Mouse (Mus musculus) c-Kit-positive CD71-positive TER-119-positive erythroid progenitor cells, embryonic 14.5 days (primary cell): ENCODE measurements around the gene Pla2g4c.
A peak's percentile ranks its signal among the peaks of the same experiment; 100 is the strongest.
"Not testable (repeated sequence)": the region's sequence is repeated elsewhere in the genome, so short reads cannot be mapped to it uniquely, and the experiment has no call there.

Experiments
- DNase-seq: peaks from one replicate; pipeline ENCODE4 v3.0.0-alpha.2; 2013; ENCODE audit warnings: low spot score

Pla2g4c gene

GRCm38 (mm10) chr7:13324316-13324715 lies at the start of gene Pla2g4c:
Gene Pla2g4c (plus strand): TSS chr7:13324655.
- peak; percentile 52 for DNase-seq

- no peak for DNase-seq
These were observed 47.4 kb upstream of the Pla2g4c start, which contains the start of gene Lig1 for GRCm38 (mm10) chr7:13277081-13277480. Gene Lig1 (plus strand): TSS chr7:13277283.

DNA sequence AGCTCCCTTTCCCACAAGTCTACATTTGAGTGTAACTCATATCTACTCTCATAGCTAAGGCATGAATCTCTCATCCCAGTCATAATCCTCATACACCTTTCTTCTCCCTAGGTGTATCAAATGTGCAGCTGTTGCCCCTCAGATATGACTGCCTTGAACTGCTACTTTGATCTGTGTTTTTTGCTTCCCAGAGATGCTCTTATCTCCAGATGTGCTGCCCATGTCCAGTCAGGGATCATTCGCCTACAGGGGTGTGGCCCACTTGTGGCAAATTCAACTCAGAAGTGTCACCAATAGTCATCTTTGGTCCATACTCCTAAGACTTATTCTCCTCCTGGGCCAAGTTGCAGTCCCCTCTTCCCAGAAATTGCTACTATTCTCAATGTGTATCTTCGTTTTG lies 46.6 kb upstream of the Pla2g4c start:
- DNase-seq, result peak; percentile 47

DNA sequence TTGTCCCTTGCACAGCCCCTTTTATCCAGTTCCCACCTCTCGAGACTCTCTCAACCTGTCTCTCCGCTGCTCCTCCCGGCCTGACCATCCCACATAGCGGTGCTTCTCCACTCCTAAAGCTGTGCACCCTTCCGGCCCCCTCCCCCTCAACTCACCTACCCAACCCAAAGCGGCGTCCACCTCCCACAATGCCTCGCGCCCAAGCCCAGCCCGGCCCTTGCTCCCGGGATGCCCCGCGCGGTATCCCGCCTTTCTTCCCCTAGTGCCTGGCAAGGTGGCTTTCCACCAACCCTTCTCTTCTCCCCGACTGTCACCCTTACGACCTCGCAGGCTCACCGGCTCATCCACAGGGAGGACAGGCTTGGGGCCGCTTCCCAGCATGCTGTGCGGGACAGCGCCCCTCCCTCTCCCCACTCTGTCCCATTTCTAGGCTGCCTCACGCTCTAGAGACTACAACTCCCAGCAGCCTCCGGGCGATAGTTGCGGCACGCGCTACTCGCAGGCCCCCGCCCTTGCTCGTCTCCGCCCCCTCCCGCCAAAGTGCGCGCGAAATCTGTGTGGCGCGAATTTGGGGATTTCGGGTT lies 46.1 kb upstream of the Pla2g4c start, which contains the start of gene Zswim9:
Gene Zswim9, minus strand, starts transcription at position 414 of the 584 bp plus-strand sequence.
- DNase-seq, result peak; percentile 89

- DNase-seq, result not testable (repeated sequence)
These were observed 45.5 kb upstream of the Pla2g4c start for GRCm38 (mm10) chr7:13278957-13279356.

DNA sequence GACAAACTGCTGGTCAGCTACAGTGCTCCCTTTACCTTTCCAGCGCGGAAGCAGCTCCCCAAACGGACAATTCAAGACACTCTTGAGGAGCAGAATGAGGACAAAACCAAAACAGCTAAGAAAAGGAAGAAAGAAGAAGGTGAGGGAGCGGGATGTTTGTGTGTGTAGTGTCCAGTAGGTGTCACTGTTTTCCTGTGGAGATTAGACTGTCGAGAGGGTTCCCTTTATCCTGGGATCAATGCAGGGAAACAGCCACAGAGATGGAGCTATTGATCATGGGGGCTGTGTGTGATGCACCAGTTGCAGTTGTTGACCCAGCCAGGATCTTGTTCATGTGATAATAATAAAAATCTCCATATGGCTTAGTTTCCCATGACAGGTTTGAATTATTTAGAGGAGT lies 35.8 kb upstream of the Pla2g4c start:
- no peak for DNase-seq

GRCm38 (mm10) chr7:13290041-13290675 lies 34.3 kb upstream of the Pla2g4c start:
- DNase-seq, result no peak

DNA sequence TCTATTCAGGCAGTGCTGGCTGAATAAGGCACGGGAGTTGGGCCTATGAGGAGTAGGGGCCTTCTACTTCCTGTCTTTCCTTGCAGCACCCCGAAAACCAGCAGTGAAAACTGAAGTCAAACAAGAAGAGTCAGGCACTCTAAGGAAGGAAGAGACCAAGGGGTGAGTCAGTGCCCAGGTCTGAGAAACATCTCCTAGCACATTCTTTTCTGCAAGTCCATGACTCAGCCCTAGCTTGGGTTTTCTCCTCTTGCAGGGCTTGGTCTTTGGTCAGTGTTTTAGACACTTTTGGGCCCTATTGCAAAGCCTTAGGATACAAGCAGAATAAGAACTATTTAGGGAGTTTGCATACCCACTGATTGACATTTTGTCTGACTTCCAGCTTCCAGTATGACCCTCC lies 33.1 kb upstream of the Pla2g4c start:
- DNase-seq, result no peak

DNA sequence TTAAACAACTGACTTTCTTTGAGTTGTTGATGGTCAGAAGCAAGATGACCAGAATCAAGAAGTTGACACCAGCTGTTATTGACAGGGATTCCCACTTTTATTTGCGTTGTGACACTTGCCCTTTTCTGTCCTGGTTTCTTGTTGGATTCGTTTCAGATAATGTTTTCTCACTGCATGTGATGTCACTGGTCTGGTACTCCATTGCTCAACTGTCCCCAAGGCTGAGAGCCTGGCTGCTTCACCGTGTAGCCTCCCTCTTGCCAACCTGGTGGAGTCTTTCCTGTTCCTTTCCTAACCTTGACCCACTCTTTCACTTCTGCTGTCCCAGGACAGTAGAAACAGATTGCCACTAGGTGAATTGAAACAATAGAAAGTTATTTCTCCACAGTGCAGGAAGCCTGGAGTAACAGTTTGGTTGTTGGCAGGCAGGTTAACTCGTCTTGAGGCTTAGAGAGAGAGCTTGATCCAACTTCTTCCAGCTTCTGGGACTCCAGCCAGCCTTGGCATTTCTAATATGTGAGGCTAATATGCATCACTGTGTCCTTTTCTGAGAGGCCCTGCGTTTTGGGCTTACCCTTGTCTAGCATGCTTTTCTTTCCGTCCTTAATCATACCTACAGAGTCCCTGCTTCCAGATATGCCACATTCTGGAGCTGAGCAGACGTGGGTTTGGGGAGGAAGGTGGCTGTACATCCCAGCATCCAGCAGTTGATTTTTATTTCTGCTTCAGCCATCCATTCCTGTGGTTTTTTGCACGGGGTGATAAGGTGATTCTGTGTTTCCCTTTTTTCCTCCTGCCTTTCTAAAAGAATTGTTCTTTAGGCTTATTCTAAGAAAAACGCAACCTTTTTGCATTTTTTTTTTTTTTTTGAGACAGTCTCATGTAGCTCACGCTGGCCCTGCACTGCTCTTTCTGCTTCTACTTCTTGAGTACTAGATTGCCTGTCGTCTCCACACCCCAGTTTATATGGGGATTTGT lies 30.3 kb upstream of the Pla2g4c start:
- DNase-seq, result no peak

DNA sequence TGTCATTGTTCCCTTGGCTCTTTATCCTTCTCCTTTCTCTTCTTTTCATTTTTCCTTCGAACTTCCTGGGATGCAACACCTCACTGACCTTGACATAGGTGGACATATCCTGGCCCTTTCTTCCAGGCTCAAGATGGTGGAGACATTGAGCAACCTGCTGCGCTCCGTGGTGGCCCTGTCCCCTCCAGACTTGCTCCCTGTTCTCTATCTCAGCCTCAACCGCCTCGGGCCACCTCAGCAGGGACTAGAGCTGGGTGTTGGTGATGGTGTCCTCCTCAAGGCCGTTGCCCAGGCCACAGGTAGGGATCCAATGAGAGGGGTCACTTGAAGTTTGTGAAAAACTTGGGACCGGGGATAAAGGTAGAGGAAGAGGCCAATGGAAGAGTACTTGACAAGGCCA lies 29.2 kb upstream of the Pla2g4c start:
- no peak for DNase-seq

DNA sequence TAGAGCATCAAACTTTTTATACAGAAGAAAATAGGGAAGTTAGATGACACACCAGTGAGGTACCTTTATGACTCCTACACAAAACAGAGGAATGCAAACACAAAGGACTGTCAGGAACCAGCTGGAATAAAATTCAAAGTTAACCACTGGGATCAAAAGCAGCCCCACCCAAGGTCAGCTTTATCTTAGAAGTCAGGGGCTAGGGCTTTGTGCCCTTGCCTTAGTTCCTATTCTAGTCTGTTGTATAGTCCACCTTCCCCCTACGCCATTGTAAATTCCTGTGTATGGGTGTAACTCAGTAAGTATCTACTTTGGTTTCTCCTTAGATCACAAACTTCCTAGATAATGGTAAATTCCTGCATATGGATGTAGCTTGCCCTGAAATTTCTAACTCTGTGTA lies 26.8 kb upstream of the Pla2g4c start:
- no peak for DNase-seq

DNA sequence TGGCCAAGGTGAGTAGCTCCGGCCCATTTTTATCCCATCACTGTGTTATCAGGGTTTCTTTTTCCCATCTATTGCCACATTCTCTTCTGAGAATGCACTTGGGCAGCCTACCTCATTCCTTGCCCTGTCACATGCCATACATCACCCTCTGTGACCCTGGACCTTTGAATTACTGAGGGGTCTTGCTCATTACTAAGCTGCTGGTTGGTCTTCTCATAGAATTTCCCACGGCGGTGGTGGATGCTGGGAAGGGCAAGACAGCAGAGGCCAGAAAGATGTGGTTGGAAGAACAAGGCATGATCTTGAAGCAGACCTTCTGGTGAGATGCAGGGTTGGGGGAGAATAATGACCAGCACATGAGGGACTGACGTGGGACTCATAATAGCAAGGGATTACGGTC lies 25.6 kb upstream of the Pla2g4c start:
- DNase-seq, result no peak

DNA sequence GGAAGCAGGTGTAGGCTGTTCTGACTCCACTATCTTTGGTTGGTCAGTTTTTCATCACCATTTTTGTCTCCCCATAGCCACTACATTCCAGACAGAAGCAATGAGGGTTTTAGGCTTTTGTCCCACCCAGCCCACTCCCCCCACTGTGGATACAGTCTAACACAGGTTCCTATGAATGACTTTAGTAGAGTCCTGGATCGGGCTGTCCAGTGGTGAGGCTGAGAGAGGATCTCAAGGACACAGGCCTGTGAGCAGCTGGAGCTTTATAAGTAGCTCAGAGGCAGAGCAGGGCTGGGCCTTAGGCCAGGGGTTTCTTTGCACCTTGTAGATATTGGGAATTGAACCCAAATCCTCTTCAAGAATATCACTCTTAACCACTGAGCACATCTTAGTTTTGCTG lies 22.8 kb upstream of the Pla2g4c start:
- DNase-seq, result no peak

- DNase-seq, result no peak
These were observed 21.7 kb upstream of the Pla2g4c start for GRCm38 (mm10) chr7:13302780-13303179.

DNA sequence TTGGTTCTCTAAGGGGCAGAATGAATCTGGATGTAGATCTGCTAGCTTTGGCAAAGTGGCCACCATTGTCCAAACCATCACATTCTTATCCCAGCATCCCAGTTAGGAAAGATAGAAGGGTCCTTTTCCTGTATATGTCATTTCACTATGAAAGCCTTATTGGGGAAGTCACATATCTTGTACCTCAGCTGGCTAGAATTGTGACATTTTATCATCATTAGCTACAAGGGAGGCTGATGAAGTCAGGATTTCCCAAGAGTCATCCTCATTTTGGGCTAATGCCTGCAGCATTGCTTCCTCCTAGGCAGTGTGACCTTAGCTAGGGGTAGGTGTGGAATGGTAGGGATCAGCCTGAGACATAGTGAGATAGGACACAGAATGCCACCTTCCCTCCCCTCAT lies 21.1 kb upstream of the Pla2g4c start:
- DNase-seq, result no peak

DNA sequence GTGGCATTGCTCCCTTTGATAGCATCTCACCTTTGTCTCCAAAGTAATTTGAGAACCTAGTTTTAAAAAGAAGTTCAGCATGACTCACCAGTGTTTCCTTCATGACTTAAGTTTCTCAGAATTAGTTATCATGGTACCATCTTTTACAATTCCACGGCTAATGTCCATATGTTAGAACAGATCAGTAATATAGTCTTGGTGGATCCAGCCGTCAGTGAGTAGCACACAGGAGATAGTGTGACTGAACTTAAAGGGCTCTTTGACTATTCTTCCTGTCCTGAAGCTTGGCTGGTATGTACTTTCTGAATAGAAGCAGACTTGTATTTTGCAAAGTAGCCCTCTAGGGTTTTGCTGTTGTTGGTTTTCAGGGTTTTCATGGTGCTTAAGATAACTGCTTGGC lies 15.0 kb upstream of the Pla2g4c start:
- peak; percentile 49 for DNase-seq

GRCm38 (mm10) chr7:13310493-13311199 lies 13.8 kb upstream of the Pla2g4c start:
- DNase-seq, result peak; percentile 67

DNA sequence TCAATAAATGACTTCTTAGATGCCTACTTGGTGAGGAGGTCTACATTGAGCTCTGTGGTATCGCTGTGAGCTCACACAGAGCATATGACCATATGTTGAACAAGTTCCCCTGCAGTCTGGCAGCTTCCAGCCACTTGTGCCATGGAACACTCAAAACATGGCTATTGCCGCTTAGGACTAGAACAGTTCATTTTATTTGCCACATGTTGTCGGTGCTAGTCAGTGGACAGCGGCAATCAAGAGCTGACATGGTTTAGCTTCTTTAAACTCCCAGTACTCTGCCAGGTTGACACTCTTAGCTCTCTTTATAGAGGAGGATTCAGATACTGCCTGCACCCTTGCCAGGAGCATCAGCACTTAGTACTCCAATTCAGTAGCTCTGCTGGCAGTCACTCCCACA lies 13.1 kb upstream of the Pla2g4c start:
- DNase-seq, result no peak

- no peak for DNase-seq
These were observed 10.3 kb upstream of the Pla2g4c start for GRCm38 (mm10) chr7:13314095-13314597.

DNA sequence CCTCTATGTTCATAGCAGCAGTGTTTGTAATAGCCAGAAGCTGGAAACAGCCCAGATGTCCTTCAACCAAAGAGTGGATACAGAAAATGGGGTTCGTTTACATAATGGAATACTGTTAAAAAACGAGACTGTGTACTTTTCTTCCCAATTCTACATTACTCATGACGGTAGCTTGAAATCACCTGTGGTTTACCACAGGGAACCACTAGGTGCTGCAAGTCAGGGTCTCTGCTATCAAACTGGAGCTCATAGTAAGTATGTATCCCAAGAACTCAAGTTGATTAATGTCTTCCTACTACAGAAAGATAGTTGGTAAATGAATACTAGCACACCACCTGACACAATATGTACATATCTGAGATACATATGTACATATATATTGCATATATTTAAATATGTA lies 3.0 kb upstream of the Pla2g4c start:
- DNase-seq, result no peak

- DNase-seq, result no peak
These were observed 6.1 kb downstream of the Pla2g4c start for GRCm38 (mm10) chr7:13330575-13330974.

DNA sequence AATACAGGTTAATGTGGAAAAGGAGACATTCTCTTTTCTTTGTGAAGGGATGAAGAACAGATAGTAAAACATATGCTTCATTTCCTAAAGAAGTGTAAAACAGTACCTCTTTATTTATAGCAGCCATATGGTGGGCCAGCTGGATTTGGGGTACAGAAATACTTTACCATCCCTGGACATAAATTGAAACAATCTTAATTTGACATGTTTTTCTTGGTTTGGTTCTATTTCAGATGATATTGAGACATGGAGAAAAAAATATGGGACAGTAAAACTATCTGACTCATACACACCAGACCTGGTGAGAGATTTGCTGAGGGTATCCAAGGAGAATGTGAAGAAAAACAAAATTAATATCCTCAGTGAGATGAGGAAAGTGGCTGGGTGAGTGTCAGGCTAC lies 31.5 kb downstream of the Pla2g4c start:
- no peak for DNase-seq
